Mouse (Mus musculus): ENCODE data around the gene Timm50. TPM values are rescaled to one million over a fixed set of nuclear protein-coding genes. Genes with fewer than 3 reads are reported as not detected.

Gene Timm50
- polyA plus RNA-seq (2014; fragmentation: Nextera tagmentation; extraction: Ambion mirVana) = 189 and 201 TPM in 2 replicates

DNA sequence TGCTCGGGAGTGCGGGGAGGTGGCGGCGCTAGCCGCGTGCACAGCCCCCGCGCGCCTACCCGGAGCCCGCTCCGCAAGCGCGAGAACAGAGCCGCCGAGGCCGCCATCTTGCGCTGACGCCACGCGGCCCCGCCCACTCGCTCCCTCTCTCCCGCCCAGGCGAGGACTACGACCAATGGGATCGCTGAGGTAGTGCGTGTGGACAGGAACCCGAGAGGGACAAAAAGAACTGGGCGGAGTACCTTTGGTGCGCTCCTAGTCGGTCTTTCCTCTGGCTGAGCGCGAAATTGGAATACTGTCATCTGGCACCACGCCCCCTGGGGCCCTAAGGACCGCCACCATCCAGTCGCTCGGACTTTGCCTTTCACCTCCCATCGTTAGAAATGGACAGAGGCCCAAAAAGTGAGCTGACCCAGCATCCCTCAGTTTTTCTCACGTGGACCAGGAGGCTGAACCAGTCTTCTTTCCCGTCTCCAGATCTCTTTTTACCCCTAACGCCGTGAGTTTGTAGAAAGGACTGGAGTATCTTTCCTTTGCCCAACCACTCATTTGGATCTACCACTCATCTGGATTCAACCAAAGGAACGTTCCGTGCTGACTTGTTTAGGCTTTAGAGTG, at the start of gene Timm50:
Gene Timm50 (minus strand): TSS at position 147 of the 618 bp plus-strand sequence.
- H3K4me3 ChIP-seq (ENCODE audit: low read depth, low read length) = peak within 1 kb of the TSS; percentile 64
- H3K9ac ChIP-seq (ENCODE audit: low read depth, low read length) = peak within 1 kb of the TSS; percentile 65
- 0 out of 2 replicates have a peak, but pooled peaks cover 2% of the 10 kb centered on the region for H3K4me1 ChIP-seq (replicated peaks; ENCODE audit: control insufficient read depth, insufficient read depth, low read length)
- H3K4me2 ChIP-seq (replicated peaks; ENCODE audit: low read depth, low read length) = peak within 1 kb of the TSS; percentile 85
- H3K27me3 ChIP-seq (ENCODE audit: control insufficient read depth, insufficient read depth, low read length) = no peaks in the 10 kb centered on the region
- peaks cover 10% of the 10 kb centered on the region for H3K36me3 ChIP-seq (ENCODE audit: control insufficient read depth, insufficient read depth, low read length)
- peak; percentile 94 for ATAC-seq (ENCODE audit: low FRiP score)
- peak; percentile 97 for DNase-seq (ENCODE audit: low spot score)
- 2% methylated on average over 38 of the region's 45 CpGs for WGBS
- peak within 1 kb of the TSS; percentile 49 for H3K27ac ChIP-seq (ENCODE audit: low read depth, low read length)
- no peaks in the 10 kb centered on the region for H3K9me3 ChIP-seq (ENCODE audit: control insufficient read depth, low read length)

DNA sequence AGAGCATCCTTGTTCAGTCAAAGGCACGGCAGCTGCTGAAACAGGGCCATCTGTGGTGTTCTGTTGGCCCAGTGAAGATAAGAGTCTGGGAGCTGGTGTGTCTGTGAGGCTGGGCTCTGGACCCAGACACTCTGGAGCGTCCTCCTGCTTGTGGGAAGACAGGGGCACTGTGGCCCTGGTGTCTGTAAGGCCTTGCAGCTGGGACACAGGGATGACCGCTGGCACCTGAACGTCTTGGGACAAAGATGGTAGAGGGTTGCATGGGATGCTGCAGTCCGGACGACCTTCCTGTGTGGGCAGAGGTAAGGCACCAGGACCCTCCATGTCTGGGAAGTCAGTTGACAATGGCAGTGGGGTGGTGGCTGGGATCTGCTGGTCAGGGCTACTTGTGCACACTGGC, 48.4 kb upstream of the Timm50 start:
- peaks cover 21% of the 10 kb centered on the region for H3K36me3 ChIP-seq (ENCODE audit: control insufficient read depth, insufficient read depth, low read length)
- 0 out of 2 replicates have a peak, but pooled peaks cover 2% of the 10 kb centered on the region for H3K4me1 ChIP-seq (replicated peaks; ENCODE audit: control insufficient read depth, insufficient read depth, low read length)
- no peaks in the 10 kb centered on the region for H3K27me3 ChIP-seq (ENCODE audit: control insufficient read depth, insufficient read depth, low read length)
- ATAC-seq (ENCODE audit: low FRiP score) (no peak), DNase-seq (ENCODE audit: low spot score) (no peak)
- H3K4me3 ChIP-seq (ENCODE audit: low read depth, low read length) = no peak overlapping the region
- H3K27ac ChIP-seq (ENCODE audit: low read depth, low read length) = no peak overlapping the region
- no peaks in the 10 kb centered on the region for H3K9me3 ChIP-seq (ENCODE audit: control insufficient read depth, low read length)
- WGBS = 93% methylated on average over 6 of the region's 6 CpGs
- no peak overlapping the region for H3K9ac ChIP-seq (ENCODE audit: low read depth, low read length)
- H3K4me2 ChIP-seq (replicated peaks; ENCODE audit: low read depth, low read length) = no peak overlapping the region

DNA sequence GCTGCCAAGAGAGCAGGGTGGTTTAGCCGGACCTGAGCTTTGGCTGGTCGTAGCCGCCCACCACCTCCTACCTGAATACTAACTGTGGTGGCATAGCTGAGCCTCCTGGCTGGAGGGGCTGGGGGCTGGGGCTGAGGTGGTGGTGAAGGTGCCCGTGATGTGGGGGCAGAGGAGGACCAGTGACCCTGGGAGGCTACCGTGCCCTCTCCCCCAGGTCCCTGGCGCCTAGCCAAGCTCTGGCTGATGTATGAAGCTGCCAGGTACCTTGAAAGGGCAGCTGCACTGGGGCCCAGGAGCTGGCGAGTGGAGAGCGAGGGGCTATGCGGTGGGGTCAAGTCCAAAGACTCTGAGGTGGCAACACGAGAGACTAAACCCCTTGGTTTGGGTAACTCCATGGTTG, 48.0 kb upstream of the Timm50 start:
- H3K4me3 ChIP-seq (ENCODE audit: low read depth, low read length) = no peak overlapping the region
- DNase-seq (ENCODE audit: low spot score) = no peak
- no peak for ATAC-seq (ENCODE audit: low FRiP score)
- no peaks in the 10 kb centered on the region for H3K27me3 ChIP-seq (ENCODE audit: control insufficient read depth, insufficient read depth, low read length)
- peaks cover 19% of the 10 kb centered on the region for H3K36me3 ChIP-seq (ENCODE audit: control insufficient read depth, insufficient read depth, low read length)
- no peak overlapping the region for H3K4me2 ChIP-seq (replicated peaks; ENCODE audit: low read depth, low read length)
- H3K9ac ChIP-seq (ENCODE audit: low read depth, low read length) = no peak overlapping the region
- 0 out of 2 replicates have a peak, but pooled peaks cover 2% of the 10 kb centered on the region for H3K4me1 ChIP-seq (replicated peaks; ENCODE audit: control insufficient read depth, insufficient read depth, low read length)
- H3K27ac ChIP-seq (ENCODE audit: low read depth, low read length) = no peak overlapping the region
- H3K9me3 ChIP-seq (ENCODE audit: control insufficient read depth, low read length) = no peaks in the 10 kb centered on the region
- WGBS = 90% methylated on average over 10 of the region's 10 CpGs

DNA sequence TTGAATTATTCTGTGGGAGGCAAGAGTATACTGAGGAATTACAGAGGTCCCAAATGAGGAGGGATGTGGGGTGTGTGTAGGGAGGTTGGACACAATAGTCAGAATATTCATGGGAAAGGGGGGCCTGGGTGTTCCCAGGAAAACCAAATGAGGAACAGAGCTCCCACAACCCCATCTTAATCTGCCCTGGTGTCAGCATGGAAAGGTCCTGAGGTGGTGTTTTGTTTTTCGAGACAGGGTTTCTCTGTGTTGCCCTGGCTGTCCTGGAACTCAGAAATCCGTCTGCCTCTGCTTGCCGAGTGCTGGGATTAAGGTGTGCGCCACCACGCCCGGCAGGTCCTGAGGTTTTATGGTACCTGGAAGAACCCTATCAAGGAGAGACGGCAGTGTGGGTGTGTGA, 46.6 kb upstream of the Timm50 start:
- Histone ChIP-seq H3K4me3 (ENCODE audit: low read depth, low read length) (no peak overlapping the region), H3K9ac (ENCODE audit: low read depth, low read length) (no peak overlapping the region), H3K36me3 (ENCODE audit: control insufficient read depth, insufficient read depth, low read length) (peaks cover 25% of the 10 kb centered on the region), H3K9me3 (ENCODE audit: control insufficient read depth, low read length) (no peaks in the 10 kb centered on the region), H3K4me2 (replicated peaks; ENCODE audit: low read depth, low read length) (no peak overlapping the region), H3K27me3 (ENCODE audit: control insufficient read depth, insufficient read depth, low read length) (no peaks in the 10 kb centered on the region), H3K4me1 (replicated peaks; ENCODE audit: control insufficient read depth, insufficient read depth, low read length) (0 out of 2 replicates have a peak, but pooled peaks cover 2% of the 10 kb centered on the region), H3K27ac (ENCODE audit: low read depth, low read length) (no peak overlapping the region)
- 75% methylated on average over 7 of the region's 7 CpGs for WGBS
- ATAC-seq (ENCODE audit: low FRiP score) (no peak), DNase-seq (ENCODE audit: low spot score) (no peak)

DNA sequence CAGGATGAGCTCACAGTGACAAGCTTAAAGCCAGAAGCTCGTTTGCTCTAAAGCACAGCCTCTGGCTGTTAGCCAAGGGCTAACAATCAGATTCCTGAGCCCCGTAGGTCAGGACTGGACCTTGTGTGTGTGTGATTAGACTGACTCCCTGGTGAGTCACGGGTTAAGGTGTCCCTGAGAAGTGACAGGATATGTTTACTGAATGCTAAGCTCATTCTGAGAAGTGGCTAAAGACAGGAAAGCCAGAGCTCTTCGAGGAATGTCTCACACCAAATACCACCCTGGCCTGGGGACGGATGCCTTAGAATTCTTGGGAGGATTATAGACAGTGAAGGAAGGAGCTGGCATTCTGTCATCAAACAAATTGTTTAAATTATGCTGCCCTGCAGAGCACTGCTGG, 46.1 kb upstream of the Timm50 start:
- DNase-seq (ENCODE audit: low spot score) (no peak), ATAC-seq (ENCODE audit: low FRiP score) (no peak)
- Histone ChIP-seq H3K4me3 (ENCODE audit: low read depth, low read length) (no peak overlapping the region), H3K27ac (ENCODE audit: low read depth, low read length) (0 out of 2 replicates have a peak overlapping the region, but pooled peaks have one; percentile 51), H3K4me1 (replicated peaks; ENCODE audit: control insufficient read depth, insufficient read depth, low read length) (0 out of 2 replicates have a peak, but pooled peaks cover 2% of the 10 kb centered on the region), H3K9ac (ENCODE audit: low read depth, low read length) (no peak overlapping the region), H3K9me3 (ENCODE audit: control insufficient read depth, low read length) (no peaks in the 10 kb centered on the region), H3K4me2 (replicated peaks; ENCODE audit: low read depth, low read length) (no peak overlapping the region), H3K27me3 (ENCODE audit: control insufficient read depth, insufficient read depth, low read length) (no peaks in the 10 kb centered on the region), H3K36me3 (ENCODE audit: control insufficient read depth, insufficient read depth, low read length) (peaks cover 29% of the 10 kb centered on the region)
- WGBS = 17% methylated on average over 5 of the region's 5 CpGs

DNA sequence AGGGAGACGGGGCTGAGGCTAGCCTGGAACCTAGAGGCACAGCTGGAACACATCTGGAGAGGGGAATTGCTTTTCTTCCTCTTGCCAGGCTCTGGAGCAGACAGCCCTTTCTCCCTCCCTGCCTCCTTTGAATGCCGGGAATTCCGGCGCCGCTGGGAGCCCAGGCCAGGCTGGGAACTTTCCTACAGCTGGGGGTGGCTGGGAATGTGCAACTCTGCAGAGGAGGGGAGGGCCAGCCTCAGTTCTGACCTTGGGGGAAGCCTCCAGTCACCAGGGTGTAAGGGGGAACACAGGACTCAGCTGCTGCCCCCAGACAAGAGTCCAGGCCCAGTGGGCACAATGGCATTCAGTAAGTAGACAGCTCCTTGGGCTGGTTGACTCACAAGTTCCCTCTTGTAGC, 45.1 kb upstream of the Timm50 start:
- ATAC-seq (ENCODE audit: low FRiP score) (no peak), DNase-seq (ENCODE audit: low spot score) (peak; percentile 45)
- 5% methylated on average over 5 of the region's 5 CpGs for WGBS
- Histone ChIP-seq H3K4me3 (ENCODE audit: low read depth, low read length) (no peak overlapping the region), H3K36me3 (ENCODE audit: control insufficient read depth, insufficient read depth, low read length) (peaks cover 21% of the 10 kb centered on the region), H3K4me2 (replicated peaks; ENCODE audit: low read depth, low read length) (no peak overlapping the region), H3K4me1 (replicated peaks; ENCODE audit: control insufficient read depth, insufficient read depth, low read length) (0 out of 2 replicates have a peak, but pooled peaks cover 2% of the 10 kb centered on the region), H3K9ac (ENCODE audit: low read depth, low read length) (no peak overlapping the region), H3K9me3 (ENCODE audit: control insufficient read depth, low read length) (no peaks in the 10 kb centered on the region), H3K27me3 (ENCODE audit: control insufficient read depth, insufficient read depth, low read length) (no peaks in the 10 kb centered on the region), H3K27ac (ENCODE audit: low read depth, low read length) (no peak overlapping the region)

DNA sequence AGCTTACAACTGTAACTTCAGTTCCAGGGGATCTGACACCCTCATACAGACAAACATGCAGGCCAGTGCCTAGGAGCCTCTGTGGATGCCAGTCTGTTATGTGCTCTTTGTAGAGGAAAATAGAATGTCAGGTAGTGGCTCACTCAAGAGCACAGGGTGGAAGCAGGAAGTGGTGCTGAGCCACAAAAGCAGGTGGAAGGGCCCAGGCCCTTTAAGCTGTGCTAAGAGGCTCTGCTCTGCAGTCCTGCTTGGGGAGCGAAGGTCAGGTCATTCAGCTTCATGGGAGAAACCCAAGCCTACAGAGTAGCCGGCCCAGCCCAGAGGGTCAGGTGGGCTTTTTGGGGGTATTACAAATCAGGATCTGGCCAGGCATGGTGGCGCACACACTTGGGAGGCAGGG, 43.3 kb upstream of the Timm50 start:
- ATAC-seq (ENCODE audit: low FRiP score) = no peak
- Histone ChIP-seq H3K36me3 (ENCODE audit: control insufficient read depth, insufficient read depth, low read length) (peaks cover 14% of the 10 kb centered on the region), H3K4me1 (replicated peaks; ENCODE audit: control insufficient read depth, insufficient read depth, low read length) (0 out of 2 replicates have a peak, but pooled peaks cover 5% of the 10 kb centered on the region), H3K9ac (ENCODE audit: low read depth, low read length) (no peak overlapping the region), H3K27me3 (ENCODE audit: control insufficient read depth, insufficient read depth, low read length) (no peaks in the 10 kb centered on the region), H3K4me2 (replicated peaks; ENCODE audit: low read depth, low read length) (no peak overlapping the region), H3K4me3 (ENCODE audit: low read depth, low read length) (no peak overlapping the region), H3K9me3 (ENCODE audit: control insufficient read depth, low read length) (no peaks in the 10 kb centered on the region), H3K27ac (ENCODE audit: low read depth, low read length) (no peak overlapping the region)
- 90% methylated on average over 3 of the region's 3 CpGs for WGBS
- DNase-seq (ENCODE audit: low spot score) = no peak

DNA sequence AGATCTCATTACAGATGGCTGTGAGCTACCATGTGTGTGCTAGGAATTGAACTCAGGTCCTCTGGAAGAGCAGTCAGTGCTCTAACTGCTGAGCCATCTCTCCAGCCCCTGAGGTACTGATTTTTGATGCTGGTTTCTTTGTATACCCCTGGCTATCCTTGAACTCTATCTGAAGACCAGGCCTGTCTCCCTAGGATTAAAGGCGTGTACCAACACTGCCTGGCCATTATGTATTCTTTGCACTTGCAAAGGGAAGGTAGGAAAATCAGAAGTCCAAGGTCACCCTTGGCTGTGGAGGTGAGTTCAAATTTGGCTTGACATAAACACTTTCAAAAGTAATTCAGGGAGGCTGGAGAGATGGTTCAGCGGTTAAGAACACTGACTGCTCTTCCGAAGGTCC, 42.7 kb upstream of the Timm50 start:
- Histone ChIP-seq H3K4me3 (ENCODE audit: low read depth, low read length) (no peak overlapping the region), H3K4me2 (replicated peaks; ENCODE audit: low read depth, low read length) (no peak overlapping the region), H3K4me1 (replicated peaks; ENCODE audit: control insufficient read depth, insufficient read depth, low read length) (peaks cover 5% of the 10 kb centered on the region; the same call in 1 of the 2 replicates), H3K27me3 (ENCODE audit: control insufficient read depth, insufficient read depth, low read length) (no peaks in the 10 kb centered on the region), H3K9ac (ENCODE audit: low read depth, low read length) (no peak overlapping the region), H3K9me3 (ENCODE audit: control insufficient read depth, low read length) (no peaks in the 10 kb centered on the region), H3K36me3 (ENCODE audit: control insufficient read depth, insufficient read depth, low read length) (peaks cover 12% of the 10 kb centered on the region), H3K27ac (ENCODE audit: low read depth, low read length) (no peak overlapping the region)
- DNase-seq (ENCODE audit: low spot score) (no peak), ATAC-seq (ENCODE audit: low FRiP score) (no peak)
- 94% methylated on average over 3 of the region's 3 CpGs for WGBS

DNA sequence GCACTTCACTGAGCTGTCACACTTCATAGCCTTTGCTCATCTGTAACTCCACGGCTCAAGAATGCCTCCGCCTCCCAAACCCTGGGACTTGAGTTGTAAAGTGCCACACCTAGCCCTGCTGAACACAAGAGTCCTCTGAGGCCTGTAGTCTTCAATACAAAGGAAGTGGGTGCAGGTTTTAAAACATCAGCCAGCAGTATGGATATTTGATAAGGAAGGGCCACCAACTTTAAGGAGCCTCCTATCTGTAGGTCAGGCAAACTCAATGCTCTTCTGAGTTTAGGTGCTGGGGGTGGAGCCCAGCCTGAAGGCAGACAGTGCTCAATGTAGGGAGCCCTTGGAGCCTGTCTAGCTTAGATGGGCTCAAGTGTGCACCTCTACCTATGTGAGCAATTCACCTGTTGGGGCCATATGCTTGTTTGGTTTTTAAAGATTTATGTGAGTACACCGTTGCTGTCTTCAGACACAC, 42.3 kb upstream of the Timm50 start:
- no peak for ATAC-seq (ENCODE audit: low FRiP score)
- Histone ChIP-seq H3K4me2 (replicated peaks; ENCODE audit: low read depth, low read length) (no peak overlapping the region), H3K4me3 (ENCODE audit: low read depth, low read length) (no peak overlapping the region), H3K27me3 (ENCODE audit: control insufficient read depth, insufficient read depth, low read length) (no peaks in the 10 kb centered on the region), H3K27ac (ENCODE audit: low read depth, low read length) (no peak overlapping the region), H3K9me3 (ENCODE audit: control insufficient read depth, low read length) (no peaks in the 10 kb centered on the region), H3K36me3 (ENCODE audit: control insufficient read depth, insufficient read depth, low read length) (peaks cover 12% of the 10 kb centered on the region), H3K4me1 (replicated peaks; ENCODE audit: control insufficient read depth, insufficient read depth, low read length) (peaks cover 5% of the 10 kb centered on the region; the same call in 1 of the 2 replicates), H3K9ac (ENCODE audit: low read depth, low read length) (no peak overlapping the region)
- no peak for DNase-seq (ENCODE audit: low spot score)
- 93% methylated on average over 3 of the region's 3 CpGs for WGBS

All from hindbrain, embryonic 11.5 days (tissue).